Mouse (Mus musculus) liver, embryonic 16.5 days (tissue): Measurements from ENCODE around the gene Fndc1. TPM values are rescaled to one million over a fixed set of nuclear protein-coding genes. Genes with fewer than 3 reads are reported as not detected.

Experiments
- ATAC-seq: fragments of 200-750 bp; cut with Nextera tagmentation; 2 replicates; pipeline ENCODE4 v1.8.0; 2017; ENCODE audit warnings: low read depth, mild to moderate bottlenecking, moderate number of reproducible peaks, moderate library complexity
- H3K27ac ChIP-seq: fragments of 300-500 bp; sonication (generic); 2 replicates; pipeline ENCODE4 v1.5.1; 2014; ENCODE audit warnings: mild to moderate bottlenecking, low read length
- H3K27me3 ChIP-seq: fragments of 300-500 bp; sonication (generic); 2 replicates; pipeline ENCODE4 v1.6.1; 2014; ENCODE audit warnings: low read depth, low read length, mixed read lengths; ENCODE audit not compliant: control insufficient read depth, insufficient read depth
- H3K36me3 ChIP-seq: fragments of 300-500 bp; sonication (generic); 2 replicates; pipeline ENCODE4 v1.6.1; 2014; ENCODE audit warnings: mild to moderate bottlenecking; ENCODE audit not compliant: control insufficient read depth, insufficient read depth
- H3K4me1 ChIP-seq: fragments of 300-500 bp; sonication (generic); 2 replicates; pipeline ENCODE4 v1.6.1; 2014; ENCODE audit warnings: low read depth, low read length, mixed read lengths; ENCODE audit not compliant: control insufficient read depth
- H3K4me2 ChIP-seq: fragments of 300-500 bp; sonication (generic); 2 replicates; pipeline ENCODE4 v1.6.1; 2014; ENCODE audit warnings: low read depth, low read length, mixed read lengths
- H3K4me3 ChIP-seq: fragments of 300-500 bp; sonication (generic); 2 replicates; pipeline ENCODE4 v1.5.1; 2014; ENCODE audit warnings: low read depth, mild to moderate bottlenecking, low read length
- H3K9ac ChIP-seq: fragments of 300-500 bp; sonication (generic); 2 replicates; pipeline ENCODE4 v1.6.1; 2014; ENCODE audit warnings: low read depth, low read length
- H3K9me3 ChIP-seq: fragments of 300-500 bp; sonication (generic); replicated peaks from 2 replicates; pipeline ENCODE4 v1.6.1; 2016; ENCODE audit warnings: low read length; ENCODE audit not compliant: control insufficient read depth
- WGBS: fragments of 180-500 bp; shearing (Covaris S2); extraction: QIAGEN DNeasy Blood & Tissue Kit; methylation state at CpG from one replicate; pipeline ENCODE4 v1.1.7; 2014; ENCODE audit not compliant: insufficient replicate concordance; 5-methylcytosine and 5-hydroxymethylcytosine counted together
- microRNA-seq: library from miRNA; unstranded; fragments of <30 nt; microRNA quantifications from one replicate; pipeline ENCODE4, GENCODE M21; 2016
- polyA plus RNA-seq: library from polyadenylated mRNA; unstranded; fragments of >200 nt; fragmentation: Nextera tagmentation; extraction: Ambion mirVana; gene quantifications from 2 replicates; pipeline ENCODE4 v1.2.1, GENCODE M21; 2015

The Fndc1 gene
- polyA plus RNA-seq, 1 experiment from 2014 or later = 0.72 TPM

DNA sequence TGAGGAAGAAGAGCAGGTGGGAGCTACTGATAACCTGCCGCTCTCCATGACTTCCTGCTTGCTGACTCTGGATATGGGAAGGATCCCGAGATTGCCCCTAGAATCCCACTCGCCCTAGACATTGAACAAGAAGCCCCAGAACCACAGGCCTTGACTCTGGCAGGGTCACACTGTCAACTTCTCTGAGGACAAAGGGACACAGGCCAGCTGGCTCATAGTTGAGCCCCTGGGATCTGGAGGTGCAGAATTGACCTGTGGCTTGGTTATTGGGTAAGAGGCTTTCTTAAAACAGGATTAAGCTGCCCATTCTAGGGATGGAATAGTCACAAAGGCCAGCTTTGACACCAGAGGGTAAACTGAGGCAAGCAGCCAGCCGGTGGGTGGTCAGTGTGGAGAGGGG is 136.8 kb downstream of the Fndc1 start:
- H3K4me3 ChIP-seq = no peak overlapping the region
- 47% methylated on average over 4 of the region's 4 CpGs for WGBS
- H3K27ac ChIP-seq = no peak overlapping the region
- no peaks in the 10 kb centered on the region for H3K4me1 ChIP-seq
- no peak overlapping the region for H3K4me2 ChIP-seq
- no peak for ATAC-seq
- H3K9me3 ChIP-seq = no peaks in the 10 kb centered on the region
- no peaks in the 10 kb centered on the region for H3K36me3 ChIP-seq
- H3K27me3 ChIP-seq = no peaks in the 10 kb centered on the region
- H3K9ac ChIP-seq = no peak overlapping the region

Small RNAs within 50 kb of the gene (microRNA-seq; reads per million reads assigned to microRNA genes)
- not detected for gene Gm25872

Other genes with a start within 250 kb of the Fndc1 start
- gene Tagap, start 98.7 kb upstream of the Fndc1 start, polyA plus RNA-seq = 2.4 and 2.7 TPM in 2 replicates
- gene Rsph3a, start 118.3 kb upstream of the Fndc1 start, polyA plus RNA-seq = 14.0 and 14.3 TPM in 2 replicates